Mouse (Mus musculus) megakaryocyte-erythroid progenitor cell, adult 5-6 weeks (primary cell): ENCODE measurements around the gene Cers5. TPM values are rescaled to one million over a fixed set of nuclear protein-coding genes. Genes with fewer than 3 reads are reported as not detected.
A peak's percentile ranks its signal among the peaks of the same experiment; 100 is the strongest.
"Not testable (repeated sequence)": the region's sequence is repeated elsewhere in the genome, so short reads cannot be mapped to it uniquely, and the experiment has no call there.

Experiments used
- ATAC-seq: replicated peaks from 2 replicates; pipeline ENCODE4 v1.8.0; 2016; ENCODE audit warnings: mild to moderate bottlenecking, inconsistent platforms; ENCODE audit not compliant: severe bottlenecking, poor library complexity, low FRiP score, low TSS enrichment
- total RNA-seq, 2 experiments: library from RNA; stranded (forward) in 1 of 2; stranded (reverse) in 1 of 2; fragments of 200-1000, 215-1000 nt in 1 of 2; fragments of >200 nt in 1 of 2; fragmentation: Nextera tagmentation in 1 of 2; gene quantifications; 2 replicates each; pipeline ENCODE4 v1.2.3; 2014 to 2017

The Cers5 gene
- total RNA-seq, 2 experiments from 2014 or later = 2.2 to 7.2 TPM

GRCm38 (mm10) chr15:99713569-99713968, 59.1 kb downstream of the Cers5 start:
- ATAC-seq = no peak

DNA sequence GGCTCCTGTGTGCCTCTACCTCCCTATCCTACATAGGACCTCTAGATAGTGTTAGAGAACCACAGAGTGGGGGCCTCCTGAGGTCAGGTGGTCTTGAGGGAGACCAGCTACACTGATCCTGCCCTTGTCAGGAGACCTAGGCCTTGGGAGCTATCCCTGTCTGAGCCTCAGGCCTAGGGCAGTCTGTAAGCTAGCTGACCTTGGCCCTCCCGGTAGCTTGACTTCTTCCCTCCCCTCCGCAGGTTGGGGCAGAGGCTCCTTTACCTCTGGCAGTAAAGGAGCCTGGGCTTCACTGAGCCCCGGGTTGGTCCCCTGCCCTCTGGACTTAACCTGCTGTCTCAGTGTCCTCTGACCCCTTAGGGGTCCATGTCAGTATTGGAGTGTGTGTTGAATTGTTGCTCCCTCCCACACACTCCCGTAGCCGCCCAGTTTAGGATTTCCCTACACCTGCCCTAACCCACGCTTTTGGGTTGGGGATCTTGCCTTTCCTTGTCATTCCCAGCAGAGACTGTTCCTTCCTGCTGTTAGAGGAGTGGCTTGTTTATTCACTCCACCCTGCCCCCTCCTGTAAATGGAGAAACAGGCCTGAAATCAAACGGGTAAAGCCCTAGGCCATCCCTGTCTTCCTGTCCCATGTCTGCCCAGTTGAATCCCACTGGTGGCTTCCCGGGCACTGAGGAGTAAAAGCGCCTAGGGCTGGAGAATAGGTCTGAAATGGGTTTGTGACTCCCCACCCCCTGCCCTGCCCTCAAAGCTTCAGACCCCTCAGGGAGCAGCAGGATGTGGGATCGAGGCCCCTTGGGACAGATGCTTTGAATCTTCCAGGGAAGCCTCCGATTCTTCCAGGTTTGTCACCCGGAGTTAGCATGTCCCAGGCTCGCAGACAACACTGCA, 59.8 kb downstream of the Cers5 start:
- no peak for ATAC-seq

- no peak for ATAC-seq
Observed at GRCm38 (mm10) chr15:99711491-99711890, 61.2 kb downstream of the Cers5 start.

GRCm38 (mm10) chr15:99710221-99711190, 62.2 kb downstream of the Cers5 start:
- ATAC-seq = no peak

- ATAC-seq = no peak
Observed at GRCm38 (mm10) chr15:99708176-99708575, 64.5 kb downstream of the Cers5 start.

- peak; percentile 50 for ATAC-seq
Observed at GRCm38 (mm10) chr15:99705440-99706048, 67.1 kb downstream of the Cers5 start, which contains the start of gene Gm17349. Gene Gm17349, minus strand, starts transcription at chr15:99705490.

GRCm38 (mm10) chr15:99704881-99705280, 67.8 kb downstream of the Cers5 start:
- ATAC-seq = no peak

GRCm38 (mm10) chr15:99704041-99704681, 68.5 kb downstream of the Cers5 start:
- no peak for ATAC-seq

DNA sequence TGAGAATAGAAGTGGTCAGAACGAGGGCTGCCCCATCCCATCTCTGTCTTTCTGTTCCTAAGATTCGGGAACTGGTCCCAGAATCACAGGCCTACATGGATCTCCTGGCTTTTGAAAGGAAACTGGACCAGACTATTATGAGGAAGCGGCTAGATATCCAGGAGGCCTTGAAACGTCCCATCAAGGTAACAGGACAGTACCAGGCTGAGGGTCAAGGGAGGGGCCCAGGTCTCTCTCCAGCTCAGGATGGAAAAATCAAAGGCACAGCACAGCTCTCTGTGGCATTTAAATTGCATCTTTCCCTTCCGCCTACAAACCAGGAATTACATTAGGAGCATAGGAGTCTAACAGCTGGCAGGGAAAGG, 69.0 kb downstream of the Cers5 start:
- no peak for ATAC-seq

DNA sequence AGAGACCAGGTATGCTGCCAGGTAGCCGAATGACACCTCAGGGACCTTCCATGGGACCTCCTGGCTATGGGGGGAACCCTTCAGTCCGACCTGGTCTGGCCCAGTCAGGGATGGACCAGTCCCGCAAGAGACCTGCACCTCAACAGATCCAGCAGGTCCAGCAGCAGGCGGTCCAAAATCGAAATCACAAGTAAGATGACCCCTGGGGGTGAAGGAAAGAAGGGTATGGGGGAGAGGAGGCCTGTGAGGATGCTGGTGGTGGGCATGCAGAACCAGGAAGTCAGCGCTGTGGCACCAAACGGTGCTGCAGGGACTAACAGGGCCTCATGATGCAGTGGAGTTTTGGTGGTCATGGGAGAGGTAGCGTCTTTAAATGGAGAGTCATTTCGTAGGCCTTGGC, 69.6 kb downstream of the Cers5 start:
- ATAC-seq = no peak

GRCm38 (mm10) chr15:99701999-99702900, 70.4 kb downstream of the Cers5 start, which contains the start of gene Smarcd1:
Gene Smarcd1, plus strand, starts transcription at chr15:99702129.
- peak; percentile 77 for ATAC-seq

DNA sequence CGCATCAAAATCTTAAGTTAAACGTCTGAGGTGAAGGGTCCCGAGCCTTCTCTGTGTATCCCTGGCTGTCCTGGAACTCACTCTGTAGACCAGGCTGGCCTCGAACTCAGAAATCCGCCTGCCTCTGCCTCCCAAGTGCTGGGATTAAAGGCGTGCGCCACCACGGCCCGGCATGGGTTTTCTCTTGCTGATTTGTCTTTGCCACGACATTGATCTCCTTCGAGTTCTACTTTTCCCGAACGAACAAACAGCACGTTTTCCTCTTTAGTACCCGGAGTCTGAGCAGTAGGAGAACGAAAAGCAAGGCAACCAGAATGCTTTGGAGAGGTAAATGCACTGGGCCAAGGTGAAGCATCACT, 71.1 kb downstream of the Cers5 start:
- not testable (repeated sequence) for ATAC-seq

- ATAC-seq = no peak
Observed at GRCm38 (mm10) chr15:99700219-99701106, 72.2 kb downstream of the Cers5 start.

GRCm38 (mm10) chr15:99699715-99700114, 73.0 kb downstream of the Cers5 start:
- ATAC-seq = no peak

GRCm38 (mm10) chr15:99698533-99699085, 74.1 kb downstream of the Cers5 start:
- no peak for ATAC-seq

DNA sequence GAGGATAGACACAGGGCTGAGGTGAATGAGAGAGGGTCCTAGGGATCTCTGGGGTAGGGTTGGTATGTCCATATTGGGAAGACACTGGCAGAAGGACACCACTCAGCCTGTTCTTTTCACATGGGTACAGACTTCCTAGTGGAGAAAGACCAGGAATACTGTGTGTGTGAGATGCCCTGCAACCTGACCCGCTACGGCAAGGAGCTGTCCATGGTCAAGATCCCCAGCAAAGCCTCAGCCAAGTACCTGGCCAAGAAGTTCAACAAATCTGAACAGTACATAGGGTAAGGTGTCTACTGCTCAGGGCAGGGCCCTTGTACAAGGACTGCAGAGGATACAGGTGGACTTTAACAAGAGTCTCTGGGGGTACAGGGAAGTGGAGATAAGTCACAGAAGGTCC, 75.4 kb downstream of the Cers5 start:
- ATAC-seq = no peak

DNA sequence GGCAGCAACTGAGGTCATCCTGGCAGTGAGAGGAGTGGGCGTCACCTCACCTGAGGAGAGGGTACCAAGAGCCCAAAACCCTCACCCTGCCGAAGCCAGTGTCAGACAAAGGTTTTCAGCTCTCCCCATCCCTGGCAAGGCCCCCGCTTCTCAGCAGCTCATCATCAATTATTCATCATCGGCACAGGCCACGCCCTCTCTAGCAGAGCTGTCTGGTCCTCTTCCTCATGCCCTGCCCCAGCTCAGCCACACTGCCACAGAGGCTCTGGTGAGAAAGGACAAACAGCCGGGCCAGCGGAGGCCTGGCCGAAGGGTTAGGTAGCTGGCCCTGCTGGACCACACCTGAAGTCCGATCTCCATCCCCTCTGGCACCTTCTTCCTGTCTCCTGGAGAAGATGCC, 80.7 kb downstream of the Cers5 start:
- ATAC-seq = no peak
